ENCODE assay signal across 9 mouse cellular contexts in genomic region chr4:122996221-122996617, GRCm38 (mm10). TPM values are rescaled to one million over a fixed set of nuclear protein-coding genes. Genes with fewer than 3 reads are reported as not detected.
DNase-seq lines count a peak whose midpoint lies in the region; ATAC-seq and TF ChIP-seq lines count a peak whose summit lies in the region.
"Had no signal": no experiment of that assay in that cellular context is flagged by ENCODE, and none has a peak within 500 bp of the region (broad histone marks: within the 10 kb centered on the region; RNA-seq: fewer than 3 reads in every experiment).

No protein-coding gene starts in this region.

- H3K4me3 ChIP-seq in embryonic facial prominence, embryonic 14.5 days (ENCODE audit: low read depth, low read length) = peak overlapping the region; percentile 78
- H3K4me3 ChIP-seq in hindbrain, embryonic 16.5 days (ENCODE audit: low read length) = peak overlapping the region; percentile 93
- peak overlapping the region; percentile 59 for H3K4me3 ChIP-seq in liver, postnatal 0 days (ENCODE audit: low read depth, low read length)

- peak overlapping the region; percentile 84 for H3K27ac ChIP-seq in embryonic facial prominence, embryonic 14.5 days (replicated peaks; ENCODE audit: low read depth, low read length)
- peak overlapping the region; percentile 90 for H3K27ac ChIP-seq in hindbrain, embryonic 16.5 days (ENCODE audit: low read depth, low read length)
- no peak overlapping the region for H3K27ac ChIP-seq in liver, postnatal 0 days (ENCODE audit: low read depth)

- peaks cover 11% of the 10 kb centered on the region for H3K4me1 ChIP-seq in embryonic facial prominence, embryonic 14.5 days (ENCODE audit: control insufficient read depth, insufficient read depth, low read length)
- H3K4me1 ChIP-seq in hindbrain, embryonic 16.5 days (ENCODE audit: control insufficient read depth, insufficient read depth, low read depth, low read length) = peaks cover 29% of the 10 kb centered on the region
- peaks cover 9% of the 10 kb centered on the region; the same call in 1 of the 2 replicates for H3K4me1 ChIP-seq in liver, postnatal 0 days (ENCODE audit: insufficient read depth)

- TF ChIP-seq EP300 in liver, postnatal 0 days (IDR thresholded peaks at IDR 0.05; ENCODE audit: low read depth) = no peak

- H3K9me3 ChIP-seq in embryonic facial prominence, embryonic 14.5 days (ENCODE audit: control insufficient read depth, low read length) = no peaks in the 10 kb centered on the region
- H3K9me3 ChIP-seq in hindbrain, embryonic 16.5 days (ENCODE audit: control insufficient read depth, low read length) = no peaks in the 10 kb centered on the region
- H3K9me3 ChIP-seq in liver, postnatal 0 days (ENCODE audit: low read length) = no peaks in the 10 kb centered on the region

- H3K4me2 ChIP-seq in embryonic facial prominence, embryonic 14.5 days (ENCODE audit: low read depth, low read length) = peak overlapping the region; percentile 96
- peak overlapping the region; percentile 63 for H3K4me2 ChIP-seq in hindbrain, embryonic 16.5 days (ENCODE audit: low read length)
- H3K4me2 ChIP-seq in liver, postnatal 0 days (ENCODE audit: low read depth, low read length) = peak overlapping the region; percentile 95

- H3K36me3 ChIP-seq in embryonic facial prominence, embryonic 14.5 days (ENCODE audit: control insufficient read depth, insufficient read depth, low read length) = 0 out of 2 replicates have a peak, but pooled peaks cover 12% of the 10 kb centered on the region
- no peaks in the 10 kb centered on the region for H3K36me3 ChIP-seq in hindbrain, embryonic 16.5 days (ENCODE audit: control insufficient read depth, insufficient read depth, low read length)
- H3K36me3 ChIP-seq in liver, postnatal 0 days (replicated peaks; ENCODE audit: insufficient read depth, low read length) = no peaks in the 10 kb centered on the region

- no peaks in the 10 kb centered on the region for H3K27me3 ChIP-seq in embryonic facial prominence, embryonic 14.5 days (replicated peaks; ENCODE audit: control insufficient read depth, insufficient read depth, low read length)
- H3K27me3 ChIP-seq in hindbrain, embryonic 16.5 days (replicated peaks; ENCODE audit: control insufficient read depth, insufficient read depth, low read length) = no peaks in the 10 kb centered on the region
- peaks cover 40% of the 10 kb centered on the region for H3K27me3 ChIP-seq in liver, postnatal 0 days (ENCODE audit: insufficient read depth, low read length)

- ATAC-seq in frontal cortex, adult (ENCODE audit: low TSS enrichment) = peak; percentile 16; the same call in 1 of the 2 replicates
- peak; percentile 38 for ATAC-seq in CD4-positive, CD25-positive, alpha-beta regulatory T cell, adult 4 months
- ATAC-seq in embryonic facial prominence, embryonic 14.5 days (ENCODE audit: low read depth) = peak; percentile 23
- peak; percentile 18 for ATAC-seq in hindbrain, embryonic 16.5 days
- peak; percentile 16 for ATAC-seq in liver, postnatal 0 days

- peak overlapping the region; percentile 90 for H3K9ac ChIP-seq in embryonic facial prominence, embryonic 14.5 days (ENCODE audit: low read depth, low read length)
- H3K9ac ChIP-seq in hindbrain, embryonic 16.5 days (ENCODE audit: low read depth, low read length) = peak overlapping the region; percentile 93
- peak overlapping the region; percentile 33 for H3K9ac ChIP-seq in liver, postnatal 0 days (replicated peaks)

- TF ChIP-seq CTCF in liver, postnatal 0 days (IDR thresholded peaks at IDR 0.05; ENCODE audit: low read depth) = no peak

- WGBS in embryonic facial prominence, embryonic 14.5 days = 0% methylated on average over 12 of the region's 32 CpGs
- 0% methylated on average over 24 of the region's 32 CpGs for WGBS in hindbrain, embryonic 16.5 days
- WGBS in liver, postnatal 0 days (ENCODE audit: insufficient replicate concordance) = 1% methylated on average over 31 of the region's 32 CpGs

- no peak for DNase-seq in frontal cortex, postnatal 10 days (ENCODE audit: low spot score in 2 of 2)
- peak; percentile 55 for DNase-seq in embryonic facial prominence, embryonic 14.5 days (ENCODE audit: low spot score)
- no peak for DNase-seq in liver, postnatal 0 days
- DNase-seq in ovary, postnatal 10 days (ENCODE audit: low spot score) = peak; percentile 30
- no peak for DNase-seq in layer of hippocampus, postnatal 14 days (ENCODE audit: low spot score in 2 of 2)

RNA-seq across cellular contexts. Expression of gene Mycl, which starts 0.8 kb away (rescaled TPM):
- polyA plus RNA-seq in CD4-positive, CD25-positive, alpha-beta regulatory T cell, adult 4 months (2017; shearing (Covaris generic)) = not detected
- 26.9 and 29.3 TPM in 2 replicates for polyA plus RNA-seq in embryonic facial prominence, embryonic 14.5 days (2014; fragmentation: Nextera tagmentation; extraction: Ambion mirVana)
- polyA plus RNA-seq in hindbrain, embryonic 16.5 days (2015; fragmentation: Nextera tagmentation; extraction: Ambion mirVana) = 34.1 and 44.7 TPM in 2 replicates
- 1.2 and 1.5 TPM in 2 replicates for polyA plus RNA-seq in liver, postnatal 0 days (2015; fragmentation: Nextera tagmentation; extraction: Ambion mirVana)
- total RNA-seq in layer of hippocampus, postnatal 14 days (2021) = 10 to 100 TPM; 41.7 to 47.2 TPM
- total RNA-seq: MEL had no signal

RNA-seq across cellular contexts. Expression of gene Trit1, which starts 20.2 kb away (rescaled TPM):
- 10 to 100 TPM; 16.0 to 21.2 TPM for polyA plus RNA-seq in CD4-positive, CD25-positive, alpha-beta regulatory T cell, adult 4 months (2017; shearing (Covaris generic))
- polyA plus RNA-seq in embryonic facial prominence, embryonic 14.5 days (2014; fragmentation: Nextera tagmentation; extraction: Ambion mirVana) = 18.8 and 19.4 TPM in 2 replicates
- polyA plus RNA-seq in hindbrain, embryonic 16.5 days (2015; fragmentation: Nextera tagmentation; extraction: Ambion mirVana) = 21.4 and 21.5 TPM in 2 replicates
- 7.1 and 7.5 TPM in 2 replicates for polyA plus RNA-seq in liver, postnatal 0 days (2015; fragmentation: Nextera tagmentation; extraction: Ambion mirVana)
- 10 to 100 TPM; 25.2 to 27.6 TPM for total RNA-seq in layer of hippocampus, postnatal 14 days (2021)

RNA-seq across cellular contexts. Expression of gene Mfsd2a, which starts 35.2 kb away (rescaled TPM):
- 1 to 10 TPM in 1 of 2 experiments, under 1 TPM in 1; 0.93 to 1.5 TPM for polyA plus RNA-seq in CD4-positive, CD25-positive, alpha-beta regulatory T cell, adult 4 months (2017; shearing (Covaris generic))
- 5.3 and 6.6 TPM in 2 replicates for polyA plus RNA-seq in embryonic facial prominence, embryonic 14.5 days (2014; fragmentation: Nextera tagmentation; extraction: Ambion mirVana)
- polyA plus RNA-seq in hindbrain, embryonic 16.5 days (2015; fragmentation: Nextera tagmentation; extraction: Ambion mirVana) = 34.3 and 36.5 TPM in 2 replicates
- polyA plus RNA-seq in liver, postnatal 0 days (2015; fragmentation: Nextera tagmentation; extraction: Ambion mirVana) = not detected in 2 replicates
- total RNA-seq in layer of hippocampus, postnatal 14 days (2021) = 10 to 100 TPM; 71.2 to 86.1 TPM

Comparison
In these comparisons a context has a peak if more than half of its experiments do, and no peak if none do; other contexts are left out.
1. DNase-seq: peak in embryonic facial prominence, embryonic 14.5 days (single experiment) and ovary, postnatal 10 days (single experiment); none in frontal cortex, postnatal 10 days (0 of 2), liver, postnatal 0 days (single experiment) and layer of hippocampus, postnatal 14 days (0 of 2).
2. H3K9ac ChIP-seq: peak in every context shown above with its lines; median percentile 93 in hindbrain, embryonic 16.5 days; 90 in embryonic facial prominence, embryonic 14.5 days; 33 in liver, postnatal 0 days.
3. RNA of gene Mycl, which starts 0.8 kb away (polyA plus RNA-seq): 34.1 to 44.7 TPM in hindbrain, embryonic 16.5 days and 26.9 to 29.3 TPM in embryonic facial prominence, embryonic 14.5 days; 1.2 to 1.5 TPM in liver, postnatal 0 days and not detected in CD4-positive, CD25-positive, alpha-beta regulatory T cell, adult 4 months; every median in the first group is over 10 times any median in the second.
4. Peak in every context shown above with its lines, with median percentiles within 50 percentile points of each other: ATAC-seq, H3K4me2 ChIP-seq and H3K4me3 ChIP-seq.